ENCODE assay signal across 8 mouse cellular contexts in the genomic region with DNA sequence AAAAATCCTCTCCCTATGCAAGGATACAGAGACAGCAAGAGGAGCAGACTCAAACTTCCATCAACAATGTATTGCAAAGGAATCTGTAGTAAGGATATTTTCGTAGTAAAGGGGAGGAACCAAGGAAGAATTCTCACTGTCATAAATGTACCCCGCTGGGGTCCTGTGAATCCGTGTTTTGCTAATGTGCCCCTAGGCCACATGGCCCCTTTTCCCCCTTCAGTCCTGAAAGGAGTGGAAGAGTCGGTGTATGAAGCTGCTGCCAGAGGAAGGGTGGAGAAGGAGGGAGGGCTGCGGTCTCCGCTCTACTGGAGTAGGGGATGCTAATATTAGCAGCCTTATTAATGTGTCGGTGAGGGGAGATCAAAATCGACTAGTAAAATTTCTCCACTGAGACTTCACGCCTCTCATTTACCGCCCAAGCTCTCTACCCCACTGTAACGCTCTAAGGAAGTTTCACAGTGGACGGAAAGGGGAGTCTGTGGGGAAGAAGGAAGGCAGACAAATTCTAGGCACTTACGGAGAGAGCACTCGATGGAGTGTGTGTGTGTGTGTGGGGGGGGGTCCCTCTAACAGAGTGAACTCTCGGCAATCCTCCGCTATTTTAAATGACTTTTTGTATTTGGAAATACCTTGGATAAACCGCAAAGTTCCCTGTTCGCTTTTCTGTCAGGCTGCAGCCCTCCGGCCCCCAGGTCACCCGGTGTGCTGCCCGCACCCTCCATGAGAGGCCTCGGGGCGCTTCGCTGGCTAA. TPM values are rescaled to one million over a fixed set of nuclear protein-coding genes. Genes with fewer than 3 reads are reported as not detected.
A peak's percentile ranks its signal among the peaks of the same experiment; 100 is the strongest.
DNase-seq lines count a peak whose midpoint lies in the region; ATAC-seq lines count a peak whose summit lies in the region.
"Had no signal": no experiment of that assay in that cellular context is flagged by ENCODE, and none has a peak within 500 bp of the region (broad histone marks: within the 10 kb centered on the region; RNA-seq: fewer than 3 reads in every experiment).

No protein-coding gene starts in this region.

- H3K36me3 ChIP-seq in forebrain, embryonic 13.5 days (ENCODE audit: poor library complexity, severe bottlenecking), result no peaks in the 10 kb centered on the region
- no peaks in the 10 kb centered on the region for H3K36me3 ChIP-seq in limb, embryonic 13.5 days

- ATAC-seq in forebrain, embryonic 13.5 days, result no peak
- 0 out of 2 replicates have a peak, but pooled peaks have one; percentile 1 for ATAC-seq in limb, embryonic 13.5 days (ENCODE audit: low FRiP score, low read depth)

- H3K9me3 ChIP-seq in forebrain, embryonic 13.5 days (replicated peaks), result no peaks in the 10 kb centered on the region
- no peaks in the 10 kb centered on the region for H3K9me3 ChIP-seq in limb, embryonic 13.5 days

- peak overlapping the region; percentile 81 for H3K4me2 ChIP-seq in forebrain, embryonic 13.5 days
- peak overlapping the region; percentile 90 for H3K4me2 ChIP-seq in limb, embryonic 13.5 days (replicated peaks)

- peaks cover 19% of the 10 kb centered on the region; the same call in 1 of the 2 replicates for H3K4me1 ChIP-seq in forebrain, embryonic 13.5 days
- peaks cover 42% of the 10 kb centered on the region for H3K4me1 ChIP-seq in limb, embryonic 13.5 days

- H3K27me3 ChIP-seq in forebrain, embryonic 13.5 days, result peaks cover 81% of the 10 kb centered on the region
- H3K27me3 ChIP-seq in limb, embryonic 13.5 days, result peaks cover 73% of the 10 kb centered on the region

- H3K9ac ChIP-seq in forebrain, embryonic 13.5 days, result peak overlapping the region; percentile 94
- H3K9ac ChIP-seq in limb, embryonic 13.5 days, result peak overlapping the region; percentile 88

- under 1% methylated on average over 24 of the region's 24 CpGs for WGBS in forebrain, embryonic 13.5 days
- under 1% methylated on average over 24 of the region's 24 CpGs for WGBS in limb, embryonic 13.5 days

- H3K4me3 ChIP-seq in forebrain, embryonic 13.5 days, result peak overlapping the region; percentile 67
- peak overlapping the region; percentile 71 for H3K4me3 ChIP-seq in limb, embryonic 13.5 days

- DNase-seq in retina, embryonic 14.5 days (ENCODE audit: low spot score), result peak; percentile 41
- DNase-seq in retina, postnatal 1 day, result no peak
- DNase-seq in adrenal gland, postnatal 25 days, result no peak
- DNase-seq in B cell, adult 2 months, result no peak
- no peak for DNase-seq in kidney, adult 8-10 months
- DNase-seq: layer of hippocampus, adult 9-11 months had no signal

- H3K27ac ChIP-seq in forebrain, embryonic 13.5 days, result peak overlapping the region; percentile 96
- 0 out of 2 replicates have a peak overlapping the region, but pooled peaks have one; percentile 80 for H3K27ac ChIP-seq in limb, embryonic 13.5 days

RNA-seq across cellular contexts. Expression of gene Dlx5, which starts 1.3 kb away (rescaled TPM):
- polyA plus RNA-seq in forebrain, embryonic 13.5 days (2015; fragmentation: Nextera tagmentation; extraction: Ambion mirVana), result 84.5 and 91.5 TPM in 2 replicates
- 30.7 and 41.3 TPM in 2 replicates for polyA plus RNA-seq in limb, embryonic 13.5 days (2015; fragmentation: Nextera tagmentation; extraction: Ambion mirVana)
- total RNA-seq in adrenal gland, postnatal 25 days (2021), result not detected in 2 replicates

RNA-seq across cellular contexts. Expression of gene Dlx6, which starts 17.4 kb away (rescaled TPM):
- 15.5 and 16.2 TPM in 2 replicates for polyA plus RNA-seq in forebrain, embryonic 13.5 days (2015; fragmentation: Nextera tagmentation; extraction: Ambion mirVana)
- polyA plus RNA-seq in limb, embryonic 13.5 days (2015; fragmentation: Nextera tagmentation; extraction: Ambion mirVana), result 1.5 and 2.7 TPM in 2 replicates
- total RNA-seq in adrenal gland, postnatal 25 days (2021), result 0.33 TPM in 1 of 2 replicates, not detected in the other
